Mouse (Mus musculus): ENCODE results near the gene Nt5c. TPM values are rescaled to one million over a fixed set of nuclear protein-coding genes. Genes with fewer than 3 reads are reported as not detected.

The Nt5c gene
- total RNA-seq, 1 experiment, result 50.5 TPM

DNA sequence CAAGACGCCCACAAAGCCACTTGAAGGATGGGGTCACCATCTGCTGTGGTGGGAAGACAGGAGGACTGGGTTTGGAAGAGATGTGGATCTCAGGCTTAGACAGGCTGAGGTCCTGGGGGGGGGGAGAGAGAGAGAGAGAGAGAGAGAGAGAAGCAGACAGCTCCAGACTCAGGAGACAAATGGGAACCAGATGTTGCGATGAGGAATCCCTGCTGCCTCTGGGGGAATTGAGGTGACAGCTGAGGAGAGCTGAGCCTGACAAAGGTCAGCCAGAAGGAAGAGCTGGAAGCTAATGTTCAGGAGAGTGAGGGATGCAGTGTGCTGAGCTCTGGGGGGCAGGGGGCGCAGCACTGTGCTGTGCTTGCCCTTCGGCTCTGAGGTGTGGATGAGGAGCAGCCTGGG, 24.4 kb downstream of the Nt5c start:
- TF ChIP-seq ZC3H11A (IDR thresholded peaks at IDR 0.05; ENCODE audit: borderline replicate concordance, low read depth, low read length) (no peak), ZNF384 (IDR thresholded peaks at IDR 0.05; ENCODE audit: low read depth, low read length) (no peak), MAFK (IDR thresholded peaks at IDR 0.05; ENCODE audit: insufficient read depth, low read depth, low read length) (no peak), HCFC1 (IDR thresholded peaks at IDR 0.05; ENCODE audit: borderline replicate concordance, insufficient read depth, low read length) (no peak), CHD2 (IDR thresholded peaks at IDR 0.05; ENCODE audit: low read depth, low read length) (no peak)
- Histone ChIP-seq H3K9ac (ENCODE audit: insufficient read depth, low read depth, low read length, poor library complexity, severe bottlenecking) (0 out of 2 replicates have a peak overlapping the region, but pooled peaks have one; percentile 3), H3K4me1 (ENCODE audit: control insufficient read depth in 2 of 2, insufficient read depth in 2 of 2, low read length in 2 of 2, poor library complexity in 1 of 2) (peaks cover 7 to 31% of the 10 kb centered on the region in 2 experiments), H3K9me3 (ENCODE audit: control insufficient read depth, insufficient read depth, low read depth, low read length) (no peaks in the 10 kb centered on the region), H3K4me3 (ENCODE audit: insufficient read depth in 1 of 2, low read depth in 1 of 2, low read length in 2 of 2, poor library complexity in 1 of 2, severe bottlenecking in 1 of 2) (no peak overlapping the region), H3K36me3 (ENCODE audit: control insufficient read depth, insufficient read depth, low read length, poor library complexity, severe bottlenecking) (no peaks in the 10 kb centered on the region), H3K27ac (ENCODE audit: insufficient read depth, low read depth, low read length, poor library complexity, severe bottlenecking) (no peak overlapping the region)
- DNase-seq (ENCODE audit: low read depth, low spot score), result no peak
- in situ Hi-C loops (cut with MboI; ENCODE audit: low sequenced_read_pairs in 2 of 2, unreplicated experiment in 2 of 2), result no loop called here

DNA sequence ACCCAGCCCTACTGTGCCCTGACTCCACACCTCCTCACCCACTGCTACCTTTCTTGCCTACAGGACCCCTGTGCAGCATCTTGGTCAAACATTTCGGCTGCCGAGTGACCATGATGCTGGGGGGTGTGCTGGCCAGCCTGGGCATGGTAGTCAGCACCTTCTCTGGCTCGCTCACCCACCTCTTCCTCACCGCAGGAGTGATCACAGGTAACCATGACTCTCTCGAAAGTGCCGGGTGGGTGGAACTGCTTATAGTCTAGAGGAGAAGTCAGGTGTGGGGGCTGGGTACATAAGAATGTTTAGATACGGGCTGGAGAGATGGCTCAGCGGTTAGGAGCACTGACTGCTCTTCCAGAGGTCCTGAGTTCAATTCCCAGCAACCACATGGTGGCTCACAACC, 26.8 kb downstream of the Nt5c start:
- Histone ChIP-seq H3K9ac (ENCODE audit: insufficient read depth, low read depth, low read length, poor library complexity, severe bottlenecking) (no peak overlapping the region), H3K36me3 (ENCODE audit: control insufficient read depth, insufficient read depth, low read length, poor library complexity, severe bottlenecking) (no peaks in the 10 kb centered on the region), H3K9me3 (ENCODE audit: control insufficient read depth, insufficient read depth, low read depth, low read length) (no peaks in the 10 kb centered on the region), H3K4me3 (ENCODE audit: insufficient read depth in 1 of 2, low read depth in 1 of 2, low read length in 2 of 2, poor library complexity in 1 of 2, severe bottlenecking in 1 of 2) (no peak overlapping the region), H3K4me1 (ENCODE audit: control insufficient read depth in 2 of 2, insufficient read depth in 2 of 2, low read length in 2 of 2, poor library complexity in 1 of 2) (peaks cover 7 to 33% of the 10 kb centered on the region in 2 experiments), H3K27ac (ENCODE audit: insufficient read depth, low read depth, low read length, poor library complexity, severe bottlenecking) (no peak overlapping the region)
- in situ Hi-C loops (cut with MboI; ENCODE audit: low sequenced_read_pairs in 2 of 2, unreplicated experiment in 2 of 2), result no loop called here
- DNase-seq (ENCODE audit: low read depth, low spot score), result no peak
- no peak for TF ChIP-seq MAFK (IDR thresholded peaks at IDR 0.05; ENCODE audit: insufficient read depth, low read depth, low read length)
- TF ChIP-seq HCFC1 (IDR thresholded peaks at IDR 0.05; ENCODE audit: borderline replicate concordance, insufficient read depth, low read length), result no peak
- TF ChIP-seq ZNF384 (IDR thresholded peaks at IDR 0.05; ENCODE audit: low read depth, low read length), result no peak
- no peak for TF ChIP-seq CHD2 (IDR thresholded peaks at IDR 0.05; ENCODE audit: low read depth, low read length)

DNA sequence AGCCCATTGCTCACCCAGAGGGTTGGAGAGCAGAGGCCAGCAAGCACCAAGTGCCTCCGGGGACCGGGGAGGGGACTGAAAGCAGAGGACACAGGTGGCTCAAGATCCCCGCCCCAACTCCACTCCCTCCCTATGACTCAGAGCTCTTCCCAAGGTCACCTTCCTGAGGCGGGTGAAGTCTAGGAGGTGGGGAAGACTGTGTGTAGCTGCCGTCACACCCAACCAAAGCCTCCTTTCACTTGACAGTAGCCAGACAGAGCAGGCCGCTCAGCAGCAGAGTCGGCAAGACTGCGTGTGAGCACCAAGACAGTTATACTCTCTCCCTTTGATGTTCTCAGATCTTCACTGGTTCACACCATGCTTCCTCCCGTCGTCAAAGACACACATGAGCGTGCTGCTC, 28.3 kb downstream of the Nt5c start:
- Histone ChIP-seq H3K27ac (ENCODE audit: insufficient read depth, low read depth, low read length, poor library complexity, severe bottlenecking) (no peak overlapping the region), H3K9ac (ENCODE audit: insufficient read depth, low read depth, low read length, poor library complexity, severe bottlenecking) (no peak overlapping the region), H3K4me3 (ENCODE audit: insufficient read depth in 1 of 2, low read depth in 1 of 2, low read length in 2 of 2, poor library complexity in 1 of 2, severe bottlenecking in 1 of 2) (no peak overlapping the region), H3K4me1 (ENCODE audit: control insufficient read depth in 2 of 2, insufficient read depth in 2 of 2, low read length in 2 of 2, poor library complexity in 1 of 2) (peaks cover 7 to 29% of the 10 kb centered on the region in 2 experiments), H3K9me3 (ENCODE audit: control insufficient read depth, insufficient read depth, low read depth, low read length) (no peaks in the 10 kb centered on the region), H3K36me3 (ENCODE audit: control insufficient read depth, insufficient read depth, low read length, poor library complexity, severe bottlenecking) (no peaks in the 10 kb centered on the region)
- TF ChIP-seq CHD2 (IDR thresholded peaks at IDR 0.05; ENCODE audit: low read depth, low read length) (no peak), ZC3H11A (IDR thresholded peaks at IDR 0.05; ENCODE audit: borderline replicate concordance, low read depth, low read length) (no peak), HCFC1 (IDR thresholded peaks at IDR 0.05; ENCODE audit: borderline replicate concordance, insufficient read depth, low read length) (no peak), MAFK (IDR thresholded peaks at IDR 0.05; ENCODE audit: insufficient read depth, low read depth, low read length) (no peak), ZNF384 (IDR thresholded peaks at IDR 0.05; ENCODE audit: low read depth, low read length) (no peak)
- no peak for DNase-seq (ENCODE audit: low read depth, low spot score)
- in situ Hi-C loops (cut with MboI; ENCODE audit: low sequenced_read_pairs in 2 of 2, unreplicated experiment in 2 of 2), result no loop called here

DNA sequence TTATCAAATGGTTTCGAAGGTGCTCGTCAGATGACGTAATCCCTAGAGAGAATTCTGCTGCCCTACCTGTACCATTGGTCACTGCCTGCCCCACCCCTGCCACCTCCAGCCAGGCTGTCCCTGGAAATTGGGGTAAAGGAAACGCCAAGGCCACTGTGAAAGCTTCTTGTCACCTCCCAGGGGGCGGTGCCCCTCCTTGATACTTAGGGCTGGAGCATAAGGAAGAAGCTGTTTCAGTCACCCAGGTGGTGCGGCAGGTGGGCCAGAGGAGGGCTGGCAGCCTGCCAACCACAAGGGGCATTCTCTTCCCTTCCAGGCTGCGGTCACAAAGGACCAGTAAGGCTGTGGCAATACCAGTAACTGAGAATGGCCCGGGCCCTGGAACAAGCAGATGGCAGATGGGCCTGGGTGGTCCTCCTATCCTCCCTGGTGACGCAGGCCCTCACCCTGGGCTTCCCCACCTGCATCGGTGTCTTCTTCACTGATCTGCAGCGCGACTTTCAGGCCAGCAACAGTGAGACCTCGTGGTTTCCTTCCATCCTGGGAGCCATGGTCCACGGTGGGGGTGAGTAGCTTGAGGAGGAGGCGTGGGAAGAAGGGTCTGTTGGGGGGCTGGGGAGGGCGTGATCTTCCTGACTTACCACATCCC, 29.3 kb downstream of the Nt5c start, which contains the start of gene Slc16a5:
Gene Slc16a5 (plus strand): TSS at position 232 of the 649 bp plus-strand sequence.
- Histone ChIP-seq H3K36me3 (ENCODE audit: control insufficient read depth, insufficient read depth, low read length, poor library complexity, severe bottlenecking) (no peaks in the 10 kb centered on the region), H3K4me3 (ENCODE audit: insufficient read depth in 1 of 2, low read depth in 1 of 2, low read length in 2 of 2, poor library complexity in 1 of 2, severe bottlenecking in 1 of 2) (no peak within 1 kb of the TSS), H3K9ac (ENCODE audit: insufficient read depth, low read depth, low read length, poor library complexity, severe bottlenecking) (no peak within 1 kb of the TSS), H3K4me1 (ENCODE audit: control insufficient read depth in 2 of 2, insufficient read depth in 2 of 2, low read length in 2 of 2, poor library complexity in 1 of 2) (peaks cover 7 to 29% of the 10 kb centered on the region in 2 experiments), H3K27ac (ENCODE audit: insufficient read depth, low read depth, low read length, poor library complexity, severe bottlenecking) (no peak within 1 kb of the TSS), H3K9me3 (ENCODE audit: control insufficient read depth, insufficient read depth, low read depth, low read length) (no peaks in the 10 kb centered on the region)
- in situ Hi-C loops (cut with MboI; ENCODE audit: low sequenced_read_pairs in 2 of 2, unreplicated experiment in 2 of 2), result no loop called here
- TF ChIP-seq CHD2 (IDR thresholded peaks at IDR 0.05; ENCODE audit: low read depth, low read length), result no peak
- no peak for TF ChIP-seq ZNF384 (IDR thresholded peaks at IDR 0.05; ENCODE audit: low read depth, low read length)
- TF ChIP-seq HCFC1 (IDR thresholded peaks at IDR 0.05; ENCODE audit: borderline replicate concordance, insufficient read depth, low read length), result no peak
- no peak for TF ChIP-seq ZC3H11A (IDR thresholded peaks at IDR 0.05; ENCODE audit: borderline replicate concordance, low read depth, low read length)
- no peak for TF ChIP-seq MAFK (IDR thresholded peaks at IDR 0.05; ENCODE audit: insufficient read depth, low read depth, low read length)
- DNase-seq (ENCODE audit: low read depth, low spot score), result no peak

Measured in ES-E14 (cell line).